Mouse (Mus musculus) NIH3T3 (cell line): Measurements from ENCODE around the gene Hddc2.

Source experiments
- DNase-seq: peaks from one replicate; pipeline ENCODE4 v3.0.0-alpha.2; 2012; ENCODE audit warnings: low read depth

Gene Hddc2

GRCm38 (mm10) chr10:31354141-31354540 is 41.0 kb downstream of the Hddc2 start:
- DNase-seq, result no peak

GRCm38 (mm10) chr10:31354886-31355461 is 41.8 kb downstream of the Hddc2 start:
- DNase-seq, result no peak

- DNase-seq, result no peak
Measured at GRCm38 (mm10) chr10:31359749-31360148, 46.6 kb downstream of the Hddc2 start.

- peak; percentile 63 for DNase-seq
Measured at GRCm38 (mm10) chr10:31370200-31370599, 57.0 kb downstream of the Hddc2 start.
